Mouse (Mus musculus) layer of hippocampus, adult 2 months (tissue): ENCODE data around the gene Numa1. TPM values are rescaled to one million over a fixed set of nuclear protein-coding genes. Genes with fewer than 3 reads are reported as not detected.

Source experiments
- DNase-seq, 2 experiments: peaks; one replicate each; pipeline ENCODE4 v3.0.0; 2022; ENCODE audit warnings: low spot score in 2 of 2
- H3K27ac ChIP-seq: fragments of 200-600 bp; 2 replicates; pipeline ENCODE4 v1.8.1; 2022
- H3K4me3 ChIP-seq: fragments of 200-600 bp; 2 replicates; pipeline ENCODE4 v1.8.1; 2022; ENCODE audit warnings: mild to moderate bottlenecking
- CTCF ChIP-seq: fragments of 200-600 bp; conservative IDR thresholded peaks from 2 replicates; pipeline ENCODE4 v1.8.1; 2022; ENCODE audit warnings: antibody characterized with exemption, mild to moderate bottlenecking, moderate library complexity
- long read RNA-seq, 2 experiments: library from polyadenylated mRNA; stranded (forward); transcript quantifications; one replicate each; pipeline ENCODE4 v2.0.0; 2021; ENCODE audit warnings: borderline mapping rate in 2 of 2
- total RNA-seq, 2 experiments: library from RNA; stranded (reverse); gene quantifications; 2 replicates each; pipeline ENCODE4 v1.2.3; 2021

Numa1 gene
- total RNA-seq: 100 to 1,000 TPM; 114 to 118 TPM
- long read RNA-seq, experiment 1, full-length matches to known transcripts: 16 of 29 reads
- long read RNA-seq, experiment 1, partial matches to known transcripts: 5 of 29 reads
- long read RNA-seq, experiment 1, other reads (novel, unspliced or antisense): 8 of 29 reads
- long read RNA-seq, experiment 2, full-length matches to known transcripts: 10 of 49 reads
- long read RNA-seq, experiment 2, partial matches to known transcripts: 11 of 49 reads
- long read RNA-seq, experiment 2, other reads (novel, unspliced or antisense): 28 of 49 reads

DNA sequence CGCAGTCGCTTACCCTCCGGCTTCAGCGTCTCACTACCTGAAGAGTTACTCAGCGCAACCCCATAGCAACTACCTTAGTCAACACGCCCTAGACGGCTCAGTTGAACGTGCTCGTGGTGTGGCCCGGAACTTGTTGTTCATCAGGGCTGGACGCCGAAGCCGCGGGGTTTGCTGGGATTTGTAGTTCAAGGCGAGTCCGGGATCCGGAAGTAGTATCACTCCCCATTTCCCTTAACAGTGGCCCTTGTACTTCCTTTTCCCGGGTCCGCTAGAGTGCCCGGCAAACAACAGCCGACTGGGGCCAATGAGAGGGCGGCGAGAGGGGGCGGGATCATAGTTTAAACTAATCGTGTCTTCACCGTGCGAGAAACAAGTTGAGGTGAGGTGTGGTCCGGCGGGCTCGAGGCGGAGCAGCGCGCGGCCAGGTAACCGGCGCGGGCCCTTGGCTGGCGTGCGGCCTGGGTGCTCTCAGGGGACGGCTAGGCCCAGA is at the start of gene Numa1, which contains the start of gene Lrrc51:
Gene Numa1, plus strand, starts transcription at position 361 of the 490 bp plus-strand sequence.
Gene Lrrc51, minus strand, starts transcription at position 145 of the 490 bp plus-strand sequence.
- DNase-seq: peak; percentile 98
- H3K4me3 ChIP-seq: peak within 1 kb of the TSS; percentile 90
- no peak for TF ChIP-seq CTCF

DNA sequence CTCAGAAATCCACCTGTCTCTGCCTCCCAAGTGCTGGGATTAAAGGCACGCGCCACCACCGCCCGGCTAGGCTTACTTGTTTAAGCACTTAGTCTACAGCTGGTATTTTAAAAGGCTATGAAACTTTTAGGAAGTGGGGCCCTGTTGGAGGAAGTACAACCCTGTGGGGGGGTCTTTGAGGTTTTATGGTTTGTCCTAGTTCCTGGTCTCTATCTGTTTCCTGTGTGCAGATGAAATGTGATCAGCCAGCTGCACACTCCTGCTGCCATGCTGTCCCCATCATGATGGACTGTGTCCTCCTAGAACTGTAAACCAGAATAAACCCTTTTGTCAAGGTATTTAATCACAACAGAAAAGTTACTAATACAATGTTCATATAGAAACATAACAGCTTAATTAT is 49.8 kb upstream of the Numa1 start:
- Histone ChIP-seq H3K27ac (no peak overlapping the region), H3K4me3 (no peak overlapping the region)
- no peak for DNase-seq
- TF ChIP-seq CTCF: no peak

More for the DNA sequence above, at the start of gene Numa1, which contains the start of gene Lrrc51:
- peak within 1 kb of the TSS; percentile 80 for H3K27ac ChIP-seq

DNA sequence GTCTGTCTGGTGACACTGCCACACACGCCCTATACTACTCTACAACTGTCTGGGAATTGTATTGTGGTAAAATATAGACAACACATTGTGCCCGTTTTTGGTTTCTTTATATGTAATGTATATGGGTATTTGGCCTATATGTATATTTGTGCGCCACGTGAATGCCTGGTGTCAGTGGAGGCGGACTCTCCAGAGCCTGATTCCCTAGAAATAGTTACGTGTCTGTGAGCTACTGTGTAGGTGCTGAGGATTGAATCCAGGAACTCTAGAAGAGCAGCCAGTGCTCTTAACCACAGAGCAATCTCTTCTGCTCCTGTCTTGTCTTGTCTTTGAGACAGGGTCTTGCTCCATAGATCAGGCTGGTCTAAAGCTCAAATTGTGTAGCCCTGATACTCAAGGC is 47.6 kb upstream of the Numa1 start:
- TF ChIP-seq CTCF: no peak
- no peak for DNase-seq
- Histone ChIP-seq H3K4me3 (no peak overlapping the region), H3K27ac (no peak overlapping the region)

DNA sequence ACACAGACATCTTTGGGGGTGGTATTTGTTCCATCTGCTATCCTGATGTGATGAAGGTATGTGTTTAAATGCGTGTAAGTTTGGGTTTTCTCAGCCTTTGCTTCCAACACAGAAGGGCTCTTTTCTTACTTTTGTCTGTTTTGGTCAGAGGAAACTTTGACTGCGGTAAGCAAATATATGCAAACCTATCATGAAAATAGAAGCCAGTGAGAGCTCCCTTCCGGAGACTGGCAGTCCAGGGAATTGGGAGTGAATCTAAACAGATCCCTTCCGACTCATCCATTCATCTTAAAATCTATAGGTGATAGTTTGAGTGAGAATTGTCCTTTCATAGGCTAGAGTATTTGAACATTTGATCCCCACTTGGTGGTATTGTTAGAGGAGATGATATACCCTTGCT is 45.5 kb upstream of the Numa1 start:
- TF ChIP-seq CTCF: no peak
- Histone ChIP-seq H3K27ac (no peak overlapping the region), H3K4me3 (no peak overlapping the region)
- DNase-seq: no peak

DNA sequence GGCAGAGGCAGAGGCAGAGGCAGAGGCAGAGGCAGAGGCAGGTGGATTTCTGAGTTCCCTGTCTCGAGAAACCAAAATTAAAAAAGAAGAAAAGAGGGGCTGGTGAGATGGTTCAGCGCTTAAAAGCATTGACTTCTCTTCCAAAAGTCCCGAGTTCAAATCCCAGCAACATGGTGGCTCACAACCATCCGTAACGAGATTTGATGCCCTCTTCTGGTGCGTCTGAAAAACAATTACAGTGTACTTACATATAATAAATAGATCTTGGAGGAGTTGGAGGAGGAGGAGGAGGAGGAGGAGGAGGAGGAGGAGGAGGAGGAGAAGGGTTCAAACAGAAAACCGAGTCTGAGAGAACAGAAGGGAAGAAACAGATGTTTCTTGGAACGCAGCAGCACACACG is 38.2 kb upstream of the Numa1 start:
- Histone ChIP-seq H3K4me3 (peak overlapping the region; percentile 73), H3K27ac (peak overlapping the region; percentile 87)
- peak; percentile 34; the same call in 1 of the 2 replicates for TF ChIP-seq CTCF
- DNase-seq: no peak

DNA sequence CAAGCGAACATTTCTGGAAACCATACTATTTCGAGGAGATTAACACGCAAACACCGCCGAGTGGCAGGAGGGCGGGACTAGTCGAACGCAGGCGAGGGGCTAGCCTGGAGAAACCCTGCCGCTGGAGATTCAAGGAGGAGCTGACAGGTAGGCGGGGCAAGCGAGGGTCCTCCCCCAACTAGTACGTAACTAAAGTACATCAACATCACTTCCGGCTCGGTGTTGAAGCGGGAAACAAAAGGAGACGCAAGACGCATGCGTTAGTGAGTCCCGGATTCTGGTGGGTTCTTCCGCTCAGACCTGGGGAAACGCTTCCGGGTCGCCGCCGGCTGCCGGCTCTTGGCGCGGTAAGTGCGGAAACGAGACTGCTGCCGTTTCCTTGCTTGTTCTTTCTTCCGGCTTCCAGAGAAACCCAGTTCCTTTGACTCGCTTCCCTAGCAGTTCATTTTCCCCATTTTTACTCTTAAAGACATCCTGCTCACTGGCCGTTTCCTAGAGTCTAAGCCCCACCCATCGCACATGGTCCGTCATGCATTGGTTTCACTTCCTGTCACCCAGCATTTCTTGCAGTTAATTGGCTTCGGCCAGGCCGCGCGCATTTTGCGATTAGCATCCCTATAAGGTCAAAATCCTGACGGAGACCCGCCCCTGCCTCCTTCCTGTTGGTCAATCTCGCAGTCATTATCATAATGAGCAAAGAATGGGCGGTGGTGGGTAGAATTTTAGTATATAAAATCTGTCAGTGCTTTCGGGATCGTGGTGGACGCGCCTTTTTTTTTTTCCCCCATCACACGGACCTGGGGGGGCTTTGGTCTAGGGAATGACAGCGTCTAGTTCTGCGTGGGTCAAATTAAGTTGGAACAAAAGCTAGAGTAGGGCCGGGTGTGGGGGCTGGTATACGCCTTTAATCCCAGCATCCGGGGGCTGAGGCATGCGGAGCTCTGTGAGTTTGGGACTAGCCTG is 37.5 kb upstream of the Numa1 start:
- DNase-seq: peak; percentile 95 to 98
- Histone ChIP-seq H3K27ac (peak overlapping the region; percentile 87), H3K4me3 (peak overlapping the region; percentile 73)
- TF ChIP-seq CTCF: no peak

DNA sequence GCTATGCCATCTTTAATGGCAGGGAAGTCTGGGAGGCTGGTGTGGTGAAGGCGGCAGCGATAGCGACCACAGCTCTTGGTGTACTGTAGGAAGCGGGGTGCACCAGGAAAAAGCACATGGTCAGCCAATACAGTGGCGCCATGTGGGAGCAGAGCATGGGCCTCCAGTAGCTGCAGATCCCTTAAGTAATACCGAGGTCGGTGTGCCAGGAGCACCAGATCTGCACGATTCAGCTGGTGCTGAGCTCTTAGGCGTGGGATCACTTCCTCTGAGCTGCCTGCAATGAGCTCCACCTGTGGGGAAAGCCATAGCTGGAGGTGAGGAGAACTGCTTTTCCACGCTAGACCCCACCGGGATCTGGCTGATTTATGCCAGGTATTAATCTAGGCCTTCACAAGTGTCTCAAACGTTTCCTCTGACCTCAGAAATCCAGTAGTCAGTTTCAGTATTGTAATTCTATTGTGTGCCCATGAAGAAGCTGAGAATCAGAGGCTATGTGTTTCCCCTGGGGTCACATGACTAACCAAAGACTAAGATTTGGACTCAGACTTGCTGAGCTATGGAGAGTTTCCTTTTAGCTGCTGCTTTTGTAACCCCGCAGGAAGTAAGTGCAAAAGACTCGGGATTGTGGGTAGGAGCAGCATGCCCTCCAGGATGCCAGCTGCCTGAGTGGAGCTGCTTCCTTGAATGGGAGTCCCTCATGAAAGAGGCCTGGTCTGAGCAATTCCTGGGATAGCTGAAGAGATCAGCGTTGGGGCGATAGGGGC is 33.4 kb upstream of the Numa1 start:
- Histone ChIP-seq H3K4me3 (no peak overlapping the region), H3K27ac (no peak overlapping the region)
- no peak for TF ChIP-seq CTCF
- no peak for DNase-seq

DNA sequence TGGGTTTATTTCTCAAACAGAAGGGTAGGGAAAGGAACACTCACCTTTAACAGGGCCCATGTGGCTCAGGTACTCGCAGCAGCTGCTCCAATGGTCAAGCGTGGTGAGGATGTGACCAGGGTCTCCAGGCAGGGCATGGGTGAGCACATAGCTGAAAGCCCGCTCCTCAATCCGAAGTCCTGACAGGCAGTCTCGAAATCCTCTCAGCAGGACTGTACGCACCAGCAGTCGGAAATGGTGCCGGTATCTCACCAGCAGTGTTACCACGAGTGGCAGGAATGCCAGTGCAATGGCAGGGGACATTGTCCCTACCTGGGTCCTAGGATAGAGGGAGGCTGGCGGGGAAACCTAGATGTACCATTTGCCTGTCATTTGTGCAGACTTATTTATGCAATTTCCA is 31.9 kb upstream of the Numa1 start:
- TF ChIP-seq CTCF: no peak
- Histone ChIP-seq H3K4me3 (no peak overlapping the region), H3K27ac (no peak overlapping the region)
- DNase-seq: no peak

DNA sequence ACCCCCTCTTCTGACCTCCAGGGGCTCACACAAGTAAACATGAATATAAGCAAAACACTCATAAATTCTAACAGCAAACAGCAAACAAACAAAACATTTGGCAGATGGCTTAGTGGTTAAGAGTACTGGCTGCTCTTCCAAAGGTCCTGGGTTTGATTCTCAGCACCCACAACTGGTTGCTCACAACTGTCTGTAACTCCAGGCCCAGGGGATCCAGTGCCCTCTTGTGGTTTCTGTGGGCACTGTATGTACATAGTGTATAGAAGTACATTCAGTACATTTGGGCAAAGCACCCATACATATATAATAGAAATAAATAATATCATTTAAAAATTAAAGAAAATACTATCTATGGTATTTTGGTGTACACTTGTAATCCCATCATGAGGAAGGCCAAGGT is 31.1 kb upstream of the Numa1 start:
- peak; percentile 47 for TF ChIP-seq CTCF
- no peak for DNase-seq
- H3K27ac ChIP-seq: no peak overlapping the region
- H3K4me3 ChIP-seq: no peak overlapping the region

DNA sequence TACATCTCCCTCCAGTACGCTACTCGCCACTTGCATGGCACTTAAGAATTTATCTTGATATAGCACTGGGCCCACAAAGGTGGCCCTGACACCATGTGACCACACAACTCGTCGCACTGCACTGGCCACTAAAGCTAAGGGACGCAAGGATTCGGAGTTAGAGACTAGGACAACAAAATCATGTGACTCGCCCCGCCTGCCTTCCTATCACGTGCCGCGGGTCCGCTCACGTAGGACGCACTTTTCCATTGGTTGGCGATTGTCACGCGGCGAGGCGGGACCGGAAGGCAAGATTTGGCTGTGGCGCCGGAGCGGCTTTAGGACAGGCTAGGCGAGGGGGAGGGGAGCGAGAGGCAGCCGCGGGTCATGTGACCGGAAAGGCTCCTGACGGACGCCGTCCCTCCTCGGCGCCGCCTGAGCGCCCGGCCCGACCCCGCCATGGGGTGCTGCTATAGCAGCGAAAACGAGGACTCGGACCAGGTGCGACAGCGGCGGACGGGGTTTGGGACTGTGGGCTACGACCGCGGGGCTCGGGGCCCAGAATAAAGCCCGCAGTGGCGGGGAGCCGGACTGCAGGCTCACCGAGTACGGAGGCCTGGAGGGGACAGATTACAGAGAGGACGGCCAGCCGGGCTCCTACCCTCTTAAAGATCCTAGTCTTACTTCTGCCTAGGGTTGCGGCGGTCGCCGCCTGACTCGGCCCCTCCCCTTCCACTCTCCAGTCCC is 28.2 kb upstream of the Numa1 start, which contains the start of gene Lamtor1:
Gene Lamtor1, plus strand, starts transcription at position 344 of the 726 bp plus-strand sequence.
- DNase-seq: peak; percentile 99

DNA sequence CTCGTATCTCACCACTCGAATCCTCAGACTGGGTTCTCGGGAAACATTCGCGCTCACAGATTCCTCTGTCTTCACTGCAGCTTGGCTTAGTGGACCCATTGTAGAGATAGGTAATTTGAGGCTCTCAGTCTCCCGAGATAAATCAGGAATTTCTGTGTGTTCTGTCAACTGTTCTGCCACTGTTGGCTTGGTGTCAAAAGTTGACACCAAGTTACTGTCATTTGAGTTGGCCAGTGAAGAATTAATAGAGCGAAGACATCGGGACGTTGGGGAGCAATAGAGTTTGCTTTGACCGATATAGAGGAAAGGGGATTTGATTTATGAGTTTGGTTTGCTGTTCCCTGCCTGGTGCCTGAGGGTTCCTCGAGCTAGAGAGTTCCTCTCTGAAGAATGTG is 27.6 kb upstream of the Numa1 start, which contains the start of gene Tomt:
Gene Tomt, minus strand, starts transcription at position 73 of the 395 bp plus-strand sequence.
- peak within 1 kb of the TSS; percentile 100 for H3K27ac ChIP-seq
- no peak for TF ChIP-seq CTCF
- no peak for DNase-seq
- peak within 1 kb of the TSS; percentile 60 for H3K4me3 ChIP-seq

More for the DNA sequence above, 28.2 kb upstream of the Numa1 start, which contains the start of gene Lamtor1:
- Histone ChIP-seq H3K27ac (peak within 1 kb of the TSS; percentile 100), H3K4me3 (peak within 1 kb of the TSS; percentile 60)
- peak; percentile 46 for TF ChIP-seq CTCF
